Mouse (Mus musculus): ENCODE measurements around the gene Napepld. TPM values are rescaled to one million over a fixed set of nuclear protein-coding genes. Genes with fewer than 3 reads are reported as not detected.
A peak's percentile ranks its signal among the peaks of the same experiment; 100 is the strongest.
"Not testable (repeated sequence)": the region's sequence is repeated elsewhere in the genome, so short reads cannot be mapped to it uniquely, and the experiment has no call there.

Napepld gene
- polyA plus RNA-seq, 1 experiment from 2014 or later = 2.6 TPM

GRCm38 (mm10) chr5:21717165-21717715 lies 16.0 kb upstream of the Napepld start:
- H3K4me1 ChIP-seq (ENCODE audit: control insufficient read depth, insufficient read depth, low read length) = no peaks in the 10 kb centered on the region
- no peaks in the 10 kb centered on the region for H3K36me3 ChIP-seq (ENCODE audit: control insufficient read depth, insufficient read depth, low read length)
- WGBS = 79% methylated on average over 10 of the region's 10 CpGs
- no peak overlapping the region for H3K4me2 ChIP-seq (ENCODE audit: low read length)
- no peak overlapping the region for H3K9ac ChIP-seq (ENCODE audit: low read depth, low read length)
- H3K27ac ChIP-seq (ENCODE audit: low read length) = no peak overlapping the region
- no peak overlapping the region for H3K4me3 ChIP-seq (ENCODE audit: low read depth, low read length)
- no peak for ATAC-seq
- no peaks in the 10 kb centered on the region for H3K27me3 ChIP-seq (ENCODE audit: control insufficient read depth, insufficient read depth, low read depth, low read length)
- no peaks in the 10 kb centered on the region for H3K9me3 ChIP-seq (replicated peaks; ENCODE audit: control insufficient read depth, low read length, poor library complexity, severe bottlenecking)

DNA sequence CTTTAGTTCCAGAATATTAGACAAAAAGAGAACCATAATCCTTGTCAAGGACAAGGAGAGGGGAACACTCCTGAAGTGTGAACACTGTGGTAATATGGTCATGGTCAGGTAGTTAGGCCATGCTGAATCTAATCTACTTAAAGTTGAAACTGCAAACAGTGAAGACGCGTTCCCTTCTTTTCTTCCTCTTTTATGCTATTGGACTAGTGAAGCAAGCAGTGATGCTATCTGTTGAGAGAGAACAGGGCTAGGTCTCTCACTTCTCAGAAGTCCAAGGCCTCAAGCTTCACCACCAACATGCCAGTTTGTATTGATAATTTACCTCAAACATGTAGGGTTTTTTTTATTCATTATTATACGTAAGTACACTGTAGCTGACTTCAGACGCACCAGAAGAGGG lies 13.3 kb upstream of the Napepld start:
- Histone ChIP-seq H3K4me1 (ENCODE audit: control insufficient read depth, insufficient read depth, low read length) (no peaks in the 10 kb centered on the region), H3K9ac (ENCODE audit: low read depth, low read length) (no peak overlapping the region), H3K27me3 (ENCODE audit: control insufficient read depth, insufficient read depth, low read depth, low read length) (no peaks in the 10 kb centered on the region), H3K9me3 (replicated peaks; ENCODE audit: control insufficient read depth, low read length, poor library complexity, severe bottlenecking) (no peaks in the 10 kb centered on the region), H3K4me3 (ENCODE audit: low read depth, low read length) (no peak overlapping the region), H3K36me3 (ENCODE audit: control insufficient read depth, insufficient read depth, low read length) (no peaks in the 10 kb centered on the region), H3K27ac (ENCODE audit: low read length) (no peak overlapping the region), H3K4me2 (ENCODE audit: low read length) (no peak overlapping the region)
- 90% methylated on average over 4 of the region's 4 CpGs for WGBS
- ATAC-seq = no peak

GRCm38 (mm10) chr5:21712127-21712715 lies 11.0 kb upstream of the Napepld start:
- Histone ChIP-seq H3K4me2 (ENCODE audit: low read length) (no peak overlapping the region), H3K36me3 (ENCODE audit: control insufficient read depth, insufficient read depth, low read length) (no peaks in the 10 kb centered on the region), H3K4me1 (ENCODE audit: control insufficient read depth, insufficient read depth, low read length) (no peaks in the 10 kb centered on the region), H3K9me3 (replicated peaks; ENCODE audit: control insufficient read depth, low read length, poor library complexity, severe bottlenecking) (no peaks in the 10 kb centered on the region), H3K9ac (ENCODE audit: low read depth, low read length) (no peak overlapping the region), H3K27me3 (ENCODE audit: control insufficient read depth, insufficient read depth, low read depth, low read length) (no peaks in the 10 kb centered on the region), H3K27ac (ENCODE audit: low read length) (no peak overlapping the region), H3K4me3 (ENCODE audit: low read depth, low read length) (no peak overlapping the region)
- no peak for ATAC-seq
- 71% methylated on average over 13 of the region's 13 CpGs for WGBS

- H3K4me2 ChIP-seq (ENCODE audit: low read length); ATAC-seq; H3K9me3 ChIP-seq (replicated peaks; ENCODE audit: control insufficient read depth, low read length, poor library complexity, severe bottlenecking); H3K9ac ChIP-seq (ENCODE audit: low read depth, low read length); H3K27ac ChIP-seq (ENCODE audit: low read length); H3K27me3 ChIP-seq (ENCODE audit: control insufficient read depth, insufficient read depth, low read depth, low read length); H3K36me3 ChIP-seq (ENCODE audit: control insufficient read depth, insufficient read depth, low read length); H3K4me1 ChIP-seq (ENCODE audit: control insufficient read depth, insufficient read depth, low read length); H3K4me3 ChIP-seq (ENCODE audit: low read depth, low read length): not testable (repeated sequence)
- 79% methylated on average over 8 of the region's 8 CpGs for WGBS
Observed at GRCm38 (mm10) chr5:21708011-21708410, 6.8 kb upstream of the Napepld start.

GRCm38 (mm10) chr5:21706546-21706945 lies 5.3 kb upstream of the Napepld start:
- H3K27me3 ChIP-seq (ENCODE audit: control insufficient read depth, insufficient read depth, low read depth, low read length) = no peaks in the 10 kb centered on the region

DNA sequence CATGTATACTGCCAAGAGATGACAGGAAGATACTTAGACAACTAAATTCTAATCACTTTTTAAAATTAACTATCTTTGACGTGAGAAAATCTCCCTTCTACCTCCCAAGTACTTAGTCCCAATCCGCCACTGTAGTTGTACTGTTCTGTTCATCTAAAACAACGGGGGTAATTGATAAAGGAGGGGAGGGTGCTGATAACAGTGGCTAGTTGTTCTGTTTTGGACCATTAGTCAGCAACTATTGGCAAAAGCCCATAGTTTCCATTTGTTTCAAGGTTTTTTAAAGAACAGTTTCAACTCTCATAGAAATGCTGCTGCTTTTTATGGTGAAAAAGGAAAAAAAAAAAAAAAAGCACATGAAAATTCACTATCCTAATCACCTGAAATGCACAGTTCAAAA lies 2.5 kb upstream of the Napepld start:
- ATAC-seq = no peak
- H3K4me2 ChIP-seq (ENCODE audit: low read length) = no peak overlapping the region
- WGBS = 77% methylated on average over 3 of the region's 3 CpGs
- no peak overlapping the region for H3K4me3 ChIP-seq (ENCODE audit: low read depth, low read length)
- H3K27me3 ChIP-seq (ENCODE audit: control insufficient read depth, insufficient read depth, low read depth, low read length) = no peaks in the 10 kb centered on the region
- H3K4me1 ChIP-seq (ENCODE audit: control insufficient read depth, insufficient read depth, low read length) = peaks cover 5% of the 10 kb centered on the region
- H3K27ac ChIP-seq (ENCODE audit: low read length) = no peak overlapping the region
- no peaks in the 10 kb centered on the region for H3K36me3 ChIP-seq (ENCODE audit: control insufficient read depth, insufficient read depth, low read length)
- no peak overlapping the region for H3K9ac ChIP-seq (ENCODE audit: low read depth, low read length)
- no peaks in the 10 kb centered on the region for H3K9me3 ChIP-seq (replicated peaks; ENCODE audit: control insufficient read depth, low read length, poor library complexity, severe bottlenecking)

More at GRCm38 (mm10) chr5:21706546-21706945, 5.3 kb upstream of the Napepld start:
- Histone ChIP-seq H3K4me1 (ENCODE audit: control insufficient read depth, insufficient read depth, low read length) (no peaks in the 10 kb centered on the region), H3K27ac (ENCODE audit: low read length) (no peak overlapping the region), H3K4me2 (ENCODE audit: low read length) (no peak overlapping the region), H3K4me3 (ENCODE audit: low read depth, low read length) (no peak overlapping the region), H3K9me3 (replicated peaks; ENCODE audit: control insufficient read depth, low read length, poor library complexity, severe bottlenecking) (no peaks in the 10 kb centered on the region), H3K36me3 (ENCODE audit: control insufficient read depth, insufficient read depth, low read length) (no peaks in the 10 kb centered on the region), H3K9ac (ENCODE audit: low read depth, low read length) (no peak overlapping the region)
- ATAC-seq = no peak
- WGBS = 83% methylated on average over 4 of the region's 4 CpGs

DNA sequence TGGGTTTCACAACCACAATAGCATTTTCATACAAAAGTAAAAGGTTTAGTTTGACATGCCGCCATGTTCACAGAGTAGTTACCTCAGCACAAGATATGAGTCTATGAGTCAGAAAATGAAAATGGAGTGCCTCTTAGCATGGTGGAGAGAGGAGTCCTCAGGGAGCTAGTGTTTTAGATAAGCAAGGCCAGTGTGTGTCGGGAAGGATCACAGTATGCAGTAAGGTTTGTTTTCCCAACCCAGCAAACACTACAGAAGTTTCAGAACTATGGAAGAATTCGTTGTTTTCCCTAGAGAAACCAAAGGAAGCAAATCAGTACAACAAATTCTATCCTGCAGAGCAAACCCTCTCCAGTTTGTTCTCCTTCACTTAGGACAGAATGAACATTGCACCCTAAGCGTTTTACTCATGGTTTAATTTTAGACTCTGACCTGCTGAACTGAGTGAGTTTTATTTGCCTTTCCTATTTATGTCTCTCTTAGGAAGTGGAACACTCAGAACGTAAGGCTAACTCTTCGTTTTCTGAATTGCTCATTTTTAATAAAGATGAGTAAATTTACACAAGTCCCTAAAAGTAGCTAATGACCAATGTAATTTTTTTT lies 1.8 kb upstream of the Napepld start:
- Histone ChIP-seq H3K36me3 (ENCODE audit: control insufficient read depth, insufficient read depth, low read length) (no peaks in the 10 kb centered on the region), H3K9ac (ENCODE audit: low read depth, low read length) (no peak overlapping the region), H3K27ac (ENCODE audit: low read length) (no peak overlapping the region), H3K4me1 (ENCODE audit: control insufficient read depth, insufficient read depth, low read length) (peaks cover 5% of the 10 kb centered on the region), H3K4me2 (ENCODE audit: low read length) (no peak overlapping the region), H3K4me3 (ENCODE audit: low read depth, low read length) (no peak overlapping the region), H3K9me3 (replicated peaks; ENCODE audit: control insufficient read depth, low read length, poor library complexity, severe bottlenecking) (no peaks in the 10 kb centered on the region), H3K27me3 (ENCODE audit: control insufficient read depth, insufficient read depth, low read depth, low read length) (no peaks in the 10 kb centered on the region)
- ATAC-seq = no peak
- 87% methylated on average over 6 of the region's 6 CpGs for WGBS

- peak overlapping the region; percentile 99 for H3K27ac ChIP-seq (ENCODE audit: low read length)
- H3K9me3 ChIP-seq (replicated peaks; ENCODE audit: control insufficient read depth, low read length, poor library complexity, severe bottlenecking) = no peaks in the 10 kb centered on the region
- WGBS = 50% methylated on average over 2 of the region's 2 CpGs
- no peak for ATAC-seq
- peak overlapping the region; percentile 76 for H3K4me3 ChIP-seq (ENCODE audit: low read depth, low read length)
- peaks cover 5% of the 10 kb centered on the region for H3K4me1 ChIP-seq (ENCODE audit: control insufficient read depth, insufficient read depth, low read length)
- H3K9ac ChIP-seq (ENCODE audit: low read depth, low read length) = peak overlapping the region; percentile 96
- H3K27me3 ChIP-seq (ENCODE audit: control insufficient read depth, insufficient read depth, low read depth, low read length) = no peaks in the 10 kb centered on the region
- no peaks in the 10 kb centered on the region for H3K36me3 ChIP-seq (ENCODE audit: control insufficient read depth, insufficient read depth, low read length)
- peak overlapping the region; percentile 67 for H3K4me2 ChIP-seq (ENCODE audit: low read length)
Observed at GRCm38 (mm10) chr5:21702009-21702364, 791 bp upstream of the Napepld start.

DNA sequence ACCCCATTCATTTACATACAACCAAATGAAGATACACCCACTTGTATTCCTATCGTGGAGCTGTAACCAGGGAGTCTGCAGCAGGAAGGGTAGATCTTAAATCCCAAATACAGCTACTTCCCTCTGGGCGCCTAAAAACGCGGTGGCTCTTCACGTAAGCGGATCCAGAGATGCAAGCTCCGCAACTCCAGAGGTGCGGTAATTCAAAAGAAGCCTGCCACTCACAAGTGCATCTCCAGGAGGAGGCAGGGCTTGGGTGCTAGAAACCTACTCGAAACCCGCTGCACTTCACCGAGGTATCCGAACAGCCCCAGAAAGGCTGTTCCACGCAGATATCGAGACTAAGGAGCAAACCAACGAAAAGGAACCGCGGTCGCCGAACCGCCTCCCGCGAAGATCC lies 262 bp downstream of the Napepld start:
- no peaks in the 10 kb centered on the region for H3K9me3 ChIP-seq (replicated peaks; ENCODE audit: control insufficient read depth, low read length, poor library complexity, severe bottlenecking)
- H3K9ac ChIP-seq (ENCODE audit: low read depth, low read length) = peak overlapping the region; percentile 96; the same call in 1 of the 2 replicates
- peak; percentile 89 for ATAC-seq
- no peaks in the 10 kb centered on the region for H3K36me3 ChIP-seq (ENCODE audit: control insufficient read depth, insufficient read depth, low read length)
- no peaks in the 10 kb centered on the region for H3K27me3 ChIP-seq (ENCODE audit: control insufficient read depth, insufficient read depth, low read depth, low read length)
- peak overlapping the region; percentile 76 for H3K4me3 ChIP-seq (ENCODE audit: low read depth, low read length)
- under 1% methylated on average over 22 of the region's 22 CpGs for WGBS
- H3K4me2 ChIP-seq (ENCODE audit: low read length) = peak overlapping the region; percentile 67
- H3K4me1 ChIP-seq (ENCODE audit: control insufficient read depth, insufficient read depth, low read length) = peaks cover 5% of the 10 kb centered on the region
- peak overlapping the region; percentile 99 for H3K27ac ChIP-seq (ENCODE audit: low read length)

Measured in midbrain, embryonic 16.5 days (tissue).